Mouse (Mus musculus) midbrain, embryonic 16.5 days (tissue): ENCODE results near the gene Plekha6. TPM values are rescaled to one million over a fixed set of nuclear protein-coding genes. Genes with fewer than 3 reads are reported as not detected.

Experiments used
- ATAC-seq: fragments of 200-750 bp; cut with Nextera tagmentation; 2 replicates; pipeline ENCODE4 v1.8.0; 2017; ENCODE audit warnings: moderate TSS enrichment
- H3K27ac ChIP-seq: fragments of 300-500 bp; sonication (generic); 2 replicates; pipeline ENCODE4 v1.5.1; 2014; ENCODE audit warnings: mild to moderate bottlenecking, low read length, mixed read lengths
- H3K27me3 ChIP-seq: fragments of 300-500 bp; sonication (generic); 2 replicates; pipeline ENCODE4 v1.6.1; 2014; ENCODE audit warnings: low read depth, low read length, mixed read lengths; ENCODE audit not compliant: control insufficient read depth, insufficient read depth
- H3K36me3 ChIP-seq: fragments of 300-500 bp; sonication (generic); 2 replicates; pipeline ENCODE4 v1.6.1; 2014; ENCODE audit warnings: mild to moderate bottlenecking, low read length, moderate library complexity, mixed read lengths; ENCODE audit not compliant: control insufficient read depth, insufficient read depth
- H3K4me1 ChIP-seq: fragments of 300-500 bp; sonication (generic); 2 replicates; pipeline ENCODE4 v1.6.1; 2014; ENCODE audit warnings: mild to moderate bottlenecking, low read length, mixed read lengths; ENCODE audit not compliant: control insufficient read depth, insufficient read depth
- H3K4me2 ChIP-seq: fragments of 300-500 bp; sonication (generic); 2 replicates; pipeline ENCODE4 v1.6.1; 2014; ENCODE audit warnings: mild to moderate bottlenecking, low read length, mixed read lengths
- H3K4me3 ChIP-seq: fragments of 300-500 bp; sonication (generic); 2 replicates; pipeline ENCODE4 v1.5.1; 2014; ENCODE audit warnings: low read depth, mild to moderate bottlenecking, low read length, moderate library complexity, mixed read lengths
- H3K9ac ChIP-seq: fragments of 300-500 bp; sonication (generic); 2 replicates; pipeline ENCODE4 v1.6.1; 2014; ENCODE audit warnings: low read depth, low read length, mixed read lengths
- H3K9me3 ChIP-seq: fragments of 300-500 bp; sonication (generic); replicated peaks from 2 replicates; pipeline ENCODE4 v1.6.1; 2014; ENCODE audit warnings: mild to moderate bottlenecking, low read length, mixed read lengths; ENCODE audit not compliant: control insufficient read depth, poor library complexity, severe bottlenecking
- WGBS: fragments of 180-500 bp; shearing (Covaris S2); extraction: QIAGEN DNeasy Blood & Tissue Kit; methylation state at CpG from one replicate; pipeline ENCODE4 v1.1.7; 2014; 5-methylcytosine and 5-hydroxymethylcytosine counted together
- polyA plus RNA-seq: library from polyadenylated mRNA; unstranded; fragments of >200 nt; fragmentation: Nextera tagmentation; extraction: Ambion mirVana; gene quantifications from 2 replicates; pipeline ENCODE4 v1.2.1, GENCODE M21; 2015

Gene Plekha6
- polyA plus RNA-seq, 1 experiment from 2014 or later: 17.3 TPM

DNA sequence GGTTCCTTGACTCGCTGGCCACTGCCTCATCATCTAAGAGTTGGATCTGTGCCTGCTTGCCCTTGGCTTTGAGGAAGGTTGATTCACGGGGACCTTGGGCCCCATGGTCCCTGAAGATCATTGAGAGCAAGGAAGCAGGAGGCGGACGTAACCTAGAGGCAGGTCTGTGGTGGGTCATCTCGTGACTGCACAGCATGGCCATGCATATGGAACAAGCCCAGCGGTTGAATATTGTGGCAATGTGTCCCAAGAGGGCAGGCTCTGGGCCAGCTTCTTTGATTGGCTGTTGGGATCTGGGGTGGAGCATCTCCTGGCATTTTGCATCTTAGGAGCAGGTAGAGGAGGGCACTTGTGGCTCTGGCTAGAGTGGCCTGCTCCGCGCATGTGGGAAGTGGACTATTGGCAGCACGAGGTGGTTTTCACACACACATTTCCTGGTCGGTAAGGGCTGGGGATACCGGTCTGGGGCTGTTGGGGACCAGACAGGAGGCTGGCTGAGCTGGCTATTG lies 40.4 kb downstream of the Plekha6 start:
- Histone ChIP-seq H3K27ac (no peak overlapping the region), H3K4me1 (peaks cover 35% of the 10 kb centered on the region), H3K9ac (no peak overlapping the region), H3K36me3 (no peaks in the 10 kb centered on the region), H3K9me3 (no peaks in the 10 kb centered on the region), H3K27me3 (no peaks in the 10 kb centered on the region), H3K4me2 (no peak overlapping the region), H3K4me3 (no peak overlapping the region)
- ATAC-seq: no peak
- WGBS: 57% methylated on average over 11 of the region's 11 CpGs

DNA sequence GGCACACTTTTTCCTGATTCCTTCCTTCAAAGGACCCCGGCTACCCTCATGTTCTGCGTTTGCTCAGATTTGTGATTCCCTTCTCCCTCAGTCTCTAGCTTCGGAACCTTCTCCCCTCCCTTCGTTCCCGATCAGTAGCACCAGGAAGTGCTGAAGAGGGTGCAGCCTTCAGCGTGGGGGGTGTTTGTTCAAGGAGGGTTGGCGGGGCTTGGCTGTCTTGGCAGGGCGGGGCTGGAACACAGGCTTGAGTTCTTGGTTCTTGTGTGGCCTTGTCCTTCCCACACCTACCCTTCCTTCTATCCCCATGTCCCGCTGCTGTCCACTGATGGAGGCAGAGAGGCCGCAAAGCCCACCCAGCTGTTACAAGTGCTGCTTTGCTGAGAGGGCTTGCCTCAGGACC lies 41.0 kb downstream of the Plekha6 start:
- no peak for ATAC-seq
- H3K9ac ChIP-seq: no peak overlapping the region
- H3K4me2 ChIP-seq: no peak overlapping the region
- H3K4me1 ChIP-seq: peaks cover 35% of the 10 kb centered on the region
- H3K27ac ChIP-seq: no peak overlapping the region
- no peaks in the 10 kb centered on the region for H3K36me3 ChIP-seq
- no peaks in the 10 kb centered on the region for H3K9me3 ChIP-seq
- H3K27me3 ChIP-seq: no peaks in the 10 kb centered on the region
- H3K4me3 ChIP-seq: no peak overlapping the region
- 88% methylated on average over 10 of the region's 10 CpGs for WGBS

- Histone ChIP-seq H3K27ac (no peak overlapping the region), H3K36me3 (no peaks in the 10 kb centered on the region), H3K27me3 (no peaks in the 10 kb centered on the region), H3K9me3 (no peaks in the 10 kb centered on the region), H3K4me2 (no peak overlapping the region), H3K4me3 (no peak overlapping the region), H3K4me1 (peaks cover 42% of the 10 kb centered on the region), H3K9ac (no peak overlapping the region)
- WGBS: 50% methylated on average over 11 of the region's 11 CpGs
- ATAC-seq: no peak
Measured at GRCm38 (mm10) chr1:133208086-133208815, 44.2 kb downstream of the Plekha6 start.

DNA sequence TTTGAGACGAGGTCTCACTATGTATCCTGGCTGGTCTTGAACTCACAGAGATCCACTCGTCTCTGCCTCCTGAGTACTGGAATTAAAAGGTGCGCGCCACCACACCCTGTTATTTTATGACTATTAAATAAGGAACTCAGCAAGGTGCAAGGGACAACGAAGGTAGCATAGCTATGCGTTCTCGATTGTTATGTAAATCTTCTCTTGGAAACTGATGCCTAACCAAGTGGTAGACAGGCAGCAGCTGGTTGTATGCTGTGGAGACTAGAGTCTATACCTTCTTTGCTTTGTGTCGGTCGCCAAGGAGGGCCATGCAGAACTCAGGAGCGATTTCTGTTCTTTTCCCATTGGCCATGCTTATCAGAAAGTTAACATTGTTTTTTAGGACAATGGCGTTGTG lies 45.0 kb downstream of the Plekha6 start:
- H3K9me3 ChIP-seq: no peaks in the 10 kb centered on the region
- H3K4me1 ChIP-seq: peaks cover 35% of the 10 kb centered on the region
- H3K9ac ChIP-seq: no peak overlapping the region
- no peak for ATAC-seq
- H3K4me3 ChIP-seq: no peak overlapping the region
- H3K4me2 ChIP-seq: no peak overlapping the region
- H3K27ac ChIP-seq: no peak overlapping the region
- no peaks in the 10 kb centered on the region for H3K36me3 ChIP-seq
- 66% methylated on average over 11 of the region's 11 CpGs for WGBS
- no peaks in the 10 kb centered on the region for H3K27me3 ChIP-seq

DNA sequence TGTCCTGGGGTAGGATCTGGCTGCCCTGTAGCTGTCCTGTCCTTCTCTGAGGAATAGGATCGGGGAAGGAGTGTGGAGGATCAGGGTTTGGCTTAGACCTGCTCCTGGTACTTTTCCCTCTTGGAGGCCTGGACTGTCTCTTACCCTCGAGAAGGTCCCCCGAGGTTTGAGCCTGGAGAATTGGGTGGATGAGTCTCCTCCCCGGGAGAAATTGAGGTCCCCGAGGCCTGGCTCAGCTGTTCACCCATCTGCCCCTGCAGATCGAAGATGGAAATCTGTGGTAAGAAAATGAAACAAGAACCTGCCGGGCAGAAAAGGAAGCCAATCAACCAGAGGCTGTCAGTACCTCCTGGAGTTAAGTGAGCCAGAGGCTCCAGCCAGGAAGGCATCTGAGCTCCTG lies 45.5 kb downstream of the Plekha6 start:
- WGBS: 28% methylated on average over 7 of the region's 7 CpGs
- no peaks in the 10 kb centered on the region for H3K9me3 ChIP-seq
- no peak overlapping the region for H3K4me3 ChIP-seq
- H3K9ac ChIP-seq: peak overlapping the region; percentile 39
- no peak for ATAC-seq
- peaks cover 30% of the 10 kb centered on the region for H3K4me1 ChIP-seq
- peak overlapping the region; percentile 55 for H3K27ac ChIP-seq
- no peaks in the 10 kb centered on the region for H3K36me3 ChIP-seq
- H3K4me2 ChIP-seq: peak overlapping the region; percentile 20; the same call in 1 of the 2 replicates
- no peaks in the 10 kb centered on the region for H3K27me3 ChIP-seq

DNA sequence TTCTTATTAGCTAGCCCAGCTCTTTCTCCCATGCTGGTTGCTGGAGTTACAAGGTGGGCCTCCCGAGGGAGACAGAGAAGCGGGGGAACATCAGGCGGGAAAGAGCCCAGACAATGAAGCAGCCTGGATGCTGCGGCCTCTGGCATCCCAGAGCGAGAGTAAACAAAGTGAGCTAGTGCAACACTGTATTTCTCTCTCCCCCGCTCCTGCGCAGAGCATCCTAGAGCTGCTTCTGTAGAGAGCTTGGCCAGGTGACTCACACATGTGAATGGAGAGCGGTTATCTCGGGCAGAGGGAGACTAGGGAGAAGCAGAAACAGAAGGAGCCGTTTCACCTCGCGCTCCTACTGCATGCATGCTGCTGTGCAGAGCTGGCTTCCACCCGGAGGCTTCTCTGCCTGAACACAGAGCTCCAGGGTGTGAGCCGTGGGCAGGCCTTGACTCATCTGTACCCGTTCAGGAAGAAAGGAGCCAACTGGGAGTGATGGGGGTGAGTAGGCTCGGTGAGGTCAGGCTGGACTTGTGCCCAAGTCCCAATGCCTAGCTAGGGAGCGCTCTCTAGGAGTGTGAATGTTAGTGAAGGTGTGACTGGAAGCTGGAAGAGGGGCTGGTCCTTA lies 46.0 kb downstream of the Plekha6 start:
- no peaks in the 10 kb centered on the region for H3K27me3 ChIP-seq
- ATAC-seq: peak; percentile 41
- H3K9me3 ChIP-seq: no peaks in the 10 kb centered on the region
- WGBS: 18% methylated on average over 17 of the region's 17 CpGs
- H3K4me2 ChIP-seq: peak overlapping the region; percentile 20
- H3K36me3 ChIP-seq: no peaks in the 10 kb centered on the region
- peaks cover 29% of the 10 kb centered on the region for H3K4me1 ChIP-seq
- peak overlapping the region; percentile 55 for H3K27ac ChIP-seq
- H3K9ac ChIP-seq: peak overlapping the region; percentile 39
- no peak overlapping the region for H3K4me3 ChIP-seq

DNA sequence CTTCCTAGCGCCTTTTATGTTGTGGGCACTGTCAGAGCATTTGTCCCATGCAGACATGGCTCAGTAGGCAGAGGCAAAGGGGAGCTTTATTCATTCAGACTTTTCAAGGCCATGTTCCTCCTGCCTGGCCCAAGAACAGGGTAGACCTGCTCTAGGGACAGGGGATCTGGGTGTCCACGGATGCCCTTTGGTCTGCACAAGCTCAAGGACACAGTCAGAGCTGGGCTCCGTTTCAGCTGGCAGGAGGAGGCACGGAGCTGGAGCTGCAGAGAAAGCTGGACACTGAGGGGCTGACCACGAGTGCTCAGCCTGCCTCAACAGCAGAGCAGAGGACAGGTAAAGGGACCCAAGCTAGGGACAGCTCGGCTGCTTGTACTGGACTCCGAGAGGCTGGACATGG lies 46.8 kb downstream of the Plekha6 start:
- no peak overlapping the region for H3K4me2 ChIP-seq
- no peak overlapping the region for H3K4me3 ChIP-seq
- ATAC-seq: no peak
- H3K9me3 ChIP-seq: no peaks in the 10 kb centered on the region
- H3K27ac ChIP-seq: no peak overlapping the region
- no peaks in the 10 kb centered on the region for H3K36me3 ChIP-seq
- 64% methylated on average over 7 of the region's 7 CpGs for WGBS
- H3K4me1 ChIP-seq: peaks cover 29% of the 10 kb centered on the region
- H3K27me3 ChIP-seq: no peaks in the 10 kb centered on the region
- H3K9ac ChIP-seq: no peak overlapping the region

- Histone ChIP-seq H3K9ac (no peak overlapping the region), H3K27me3 (no peaks in the 10 kb centered on the region), H3K36me3 (no peaks in the 10 kb centered on the region), H3K4me1 (peaks cover 42% of the 10 kb centered on the region), H3K4me2 (no peak overlapping the region), H3K27ac (no peak overlapping the region), H3K4me3 (no peak overlapping the region), H3K9me3 (no peaks in the 10 kb centered on the region)
- 63% methylated on average over 4 of the region's 4 CpGs for WGBS
- ATAC-seq: no peak
Measured at GRCm38 (mm10) chr1:133212273-133212672, 48.3 kb downstream of the Plekha6 start.

DNA sequence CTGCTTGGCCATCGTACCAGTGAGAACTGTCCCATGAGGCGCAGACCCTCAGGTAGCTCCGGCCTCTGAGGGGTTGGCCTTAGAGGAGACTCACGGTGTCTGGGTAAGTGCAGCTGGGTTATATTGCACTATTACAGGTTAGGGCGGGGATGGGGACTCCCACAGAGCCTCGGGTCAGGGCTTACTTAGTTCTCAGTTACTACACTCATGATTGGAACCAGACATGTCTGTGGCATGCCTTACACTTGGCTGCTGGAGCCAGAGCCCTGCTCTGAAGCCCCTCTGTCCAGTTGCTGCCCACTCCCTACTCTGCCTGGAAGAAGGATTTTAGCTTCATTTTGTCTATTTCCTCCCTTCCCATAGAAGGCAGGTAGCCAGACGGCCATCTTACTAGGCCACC lies 49.1 kb downstream of the Plekha6 start:
- H3K27me3 ChIP-seq: no peaks in the 10 kb centered on the region
- no peak overlapping the region for H3K9ac ChIP-seq
- no peaks in the 10 kb centered on the region for H3K36me3 ChIP-seq
- no peaks in the 10 kb centered on the region for H3K9me3 ChIP-seq
- no peak overlapping the region for H3K4me3 ChIP-seq
- 84% methylated on average over 7 of the region's 7 CpGs for WGBS
- ATAC-seq: no peak
- H3K27ac ChIP-seq: no peak overlapping the region
- peaks cover 43% of the 10 kb centered on the region for H3K4me1 ChIP-seq
- no peak overlapping the region for H3K4me2 ChIP-seq
